Mouse (Mus musculus): ENCODE data around the gene Nbl1.

The Nbl1 gene

GRCm38 (mm10) chr4:139033263-139034009, 59.4 kb downstream of the Nbl1 start:
- in situ Hi-C loops (cut with MboI, MseI) = no loop called here

- in situ Hi-C loops (cut with MboI, MseI) = no loop called here
Measured at GRCm38 (mm10) chr4:139032521-139032920, 60.3 kb downstream of the Nbl1 start.
